Mouse (Mus musculus): ENCODE results near the gene Negr1.

DNA sequence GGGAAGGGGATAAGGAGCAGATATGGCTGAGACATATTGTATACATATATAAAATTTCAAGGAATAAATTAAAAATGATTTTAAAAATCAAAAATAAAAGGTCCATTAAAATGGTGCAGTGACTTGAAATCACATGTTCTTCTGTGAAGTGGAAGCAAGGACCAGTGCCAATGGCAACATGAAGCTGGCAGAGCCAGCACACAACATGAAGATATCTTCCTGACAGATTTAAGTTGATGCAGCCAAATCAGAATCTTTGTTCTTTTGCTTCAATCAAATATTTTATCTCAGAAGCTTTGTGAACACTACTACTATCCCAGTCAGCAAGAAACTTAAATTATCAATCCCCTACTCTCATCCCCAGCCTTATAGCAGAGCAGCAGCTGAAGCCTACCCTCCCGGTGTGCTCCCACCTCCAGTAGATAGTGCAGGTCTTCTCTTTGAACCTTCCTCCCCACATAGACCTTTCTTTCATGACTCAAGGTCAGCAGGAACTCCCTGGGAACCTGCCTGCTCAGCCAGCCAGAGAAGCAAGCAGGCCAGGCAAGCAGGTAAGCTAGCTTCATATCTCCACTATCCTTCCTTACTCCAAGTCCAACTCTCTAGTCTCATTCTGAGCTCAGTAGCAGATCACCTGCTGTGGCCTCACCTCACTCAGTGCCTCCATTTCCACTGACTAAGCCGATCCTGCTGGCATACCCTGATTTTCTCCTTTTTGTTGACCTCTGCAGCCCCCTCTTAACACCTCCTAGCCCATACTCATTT lies 34.2 kb upstream of the Negr1 start:
- TF ChIP-seq CTCF (IDR thresholded peaks at IDR 0.05; ENCODE audit: low read depth, low read length) (no peak), POLR2AphosphoS5 (IDR thresholded peaks at IDR 0.05; ENCODE audit: insufficient replicate concordance, low read depth, low read length) (no peak), GATA1 (IDR thresholded peaks at IDR 0.05; ENCODE audit: borderline replicate concordance, low read length) (no peak), TAL1 (conservative IDR thresholded peaks at IDR 0.05; ENCODE audit: low read depth, low read length) (no peak), GATA2 (IDR thresholded peaks at IDR 0.05; ENCODE audit: borderline replicate concordance, low read depth, low read length) (no peak)
